Mouse (Mus musculus): ENCODE data around the gene 9930104L06Rik. TPM values are rescaled to one million over a fixed set of nuclear protein-coding genes. Genes with fewer than 3 reads are reported as not detected.

Gene 9930104L06Rik
- total and polyA plus RNA-seq, 3 experiments, result 12.3 to 15.9 (median 14.8) TPM

DNA sequence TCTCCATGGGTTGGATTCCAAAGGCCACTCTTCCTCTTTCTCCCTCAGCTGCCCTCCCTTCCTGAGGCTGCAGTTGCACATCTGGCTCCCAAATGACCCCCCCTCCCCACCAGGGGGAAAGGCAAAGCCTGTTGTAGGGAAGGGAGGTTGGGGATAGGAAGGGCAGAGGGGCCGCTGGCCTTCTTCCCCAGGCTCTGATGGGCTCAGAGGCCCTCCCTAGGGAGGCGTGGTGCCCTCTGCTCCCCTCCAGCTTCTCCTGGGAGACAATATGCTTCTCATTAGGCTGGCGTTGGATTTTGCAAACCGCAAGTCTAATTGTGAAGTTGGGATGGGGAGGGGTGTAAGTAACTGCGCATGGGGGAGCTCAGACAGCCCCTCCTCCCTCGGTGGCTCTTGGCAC lies 31.9 kb downstream of the 9930104L06Rik start:
- no peaks in the 10 kb centered on the region for H3K79me2 ChIP-seq (replicated peaks; ENCODE audit: control insufficient read depth, extremely low read depth, insufficient read depth, poor library complexity, severe bottlenecking)
- in situ Hi-C loops (cut with MboI; ENCODE audit: low pct_ligation_motif_present, low pct_unique_long_range_greater_than_20kb, low sequenced_read_pairs), result no loop called here
- peaks cover 0 to 3% of the 10 kb centered on the region in 2 experiments; a peak in 1 of 4 replicates for H3K4me1 ChIP-seq (ENCODE audit: control insufficient read depth in 1 of 2, insufficient read depth in 2 of 2)
- peaks cover 4% of the 10 kb centered on the region for H3K9me3 ChIP-seq (replicated peaks; ENCODE audit: low read length)
- no peak for DNase-seq (ENCODE audit: extremely low read depth)
- no peak overlapping the region for H3K4me3 ChIP-seq (replicated peaks in 1 of 3; ENCODE audit: low read depth in 2 of 3, low read length in 2 of 3, poor library complexity in 1 of 3)
- no peak overlapping the region for H3K4me2 ChIP-seq (ENCODE audit: insufficient read depth, low read depth, poor library complexity, severe bottlenecking)
- H3K36me3 ChIP-seq (replicated peaks in 1 of 2; ENCODE audit: control insufficient read depth in 1 of 2, insufficient read depth in 1 of 2, low read length in 1 of 2), result no peaks in the 10 kb centered on the region
- TF ChIP-seq BHLHE40 (IDR thresholded peaks at IDR 0.05; ENCODE audit: low read depth, low read length) (no peak), NELFE (IDR thresholded peaks at IDR 0.05; ENCODE audit: low read depth, low read length) (no peak)
- no peak overlapping the region for H3K27ac ChIP-seq (ENCODE audit: insufficient read depth, low read depth)
- dilution Hi-C loops (cut with MboI; ENCODE audit: extremely low pct_ligation_motif_present, extremely low pct_unique_long_range_greater_than_20kb, low sequenced_read_pairs), result loop anchor here (25.0 kb wide), 1 partner anchor 94 kb away; the partner anchor contains the start of genes Dnali1 and Snip1
- peaks cover 48% of the 10 kb centered on the region for H3K27me3 ChIP-seq (replicated peaks)
- H3K9ac ChIP-seq (ENCODE audit: insufficient read depth, low read depth), result no peak overlapping the region

DNA sequence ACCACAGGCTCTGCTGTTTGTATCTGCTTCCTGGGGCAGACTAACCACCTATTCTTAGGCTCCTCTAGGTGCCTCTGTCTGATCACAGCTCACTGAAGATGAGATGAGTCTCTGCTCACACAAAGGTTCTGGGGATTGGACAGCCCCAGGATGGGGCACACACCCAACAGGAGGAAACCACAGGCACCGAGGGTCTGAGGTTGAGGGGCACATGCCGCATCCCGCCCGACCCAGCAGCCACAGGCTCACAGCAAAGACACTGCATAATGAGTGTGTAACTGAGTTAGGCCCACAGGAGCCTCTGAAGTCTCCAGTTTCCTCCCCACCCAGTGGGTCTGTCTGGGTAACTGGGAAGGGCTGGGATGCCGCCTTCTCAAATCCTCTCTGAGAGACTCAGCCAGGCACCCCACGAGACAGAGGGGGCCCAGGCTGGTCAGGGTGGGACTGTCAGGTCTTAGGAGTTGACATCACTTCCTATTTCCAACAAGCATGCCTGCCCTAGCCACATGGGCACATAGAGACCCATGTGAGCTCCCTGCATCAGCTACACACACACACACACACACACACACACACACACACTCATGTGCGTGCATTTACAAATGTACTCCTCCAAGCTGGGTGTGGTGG lies 32.5 kb downstream of the 9930104L06Rik start:
- H3K4me1 ChIP-seq (ENCODE audit: control insufficient read depth in 1 of 2, insufficient read depth in 2 of 2), result peaks cover 0 to 3% of the 10 kb centered on the region in 2 experiments; a peak in 1 of 4 replicates
- H3K9ac ChIP-seq (ENCODE audit: insufficient read depth, low read depth), result no peak overlapping the region
- TF ChIP-seq MAX (IDR thresholded peaks at IDR 0.05; ENCODE audit: low read length) (no peak), GABPA (IDR thresholded peaks at IDR 0.05; ENCODE audit: insufficient replicate concordance, low read depth, low read length) (no peak), BHLHE40 (IDR thresholded peaks at IDR 0.05; ENCODE audit: low read depth, low read length) (no peak), MAFK (IDR thresholded peaks at IDR 0.05; ENCODE audit: insufficient replicate concordance, low read length) (no peak), CTCF (conservative IDR thresholded peaks at IDR 0.05 in 1 of 2, IDR thresholded peaks at IDR 0.05 in 1 of 2; ENCODE audit: low read depth in 2 of 2, low read length in 2 of 2) (no peak), MEF2A (IDR thresholded peaks at IDR 0.05; ENCODE audit: borderline replicate concordance, low read depth, low read length) (no peak), ELF1 (IDR thresholded peaks at IDR 0.05; ENCODE audit: low read depth, low read length) (no peak), JUND (conservative IDR thresholded peaks at IDR 0.05; ENCODE audit: low read depth, low read length) (no peak), ZKSCAN1 (IDR thresholded peaks at IDR 0.05; ENCODE audit: borderline replicate concordance, low read depth, low read length) (no peak), SIN3A (IDR thresholded peaks at IDR 0.05; ENCODE audit: low read length) (no peak), KAT2A (IDR thresholded peaks at IDR 0.05; ENCODE audit: insufficient replicate concordance, low read length) (no peak), MYC (IDR thresholded peaks at IDR 0.05; ENCODE audit: low read depth, low read length) (no peak), USF1 (IDR thresholded peaks at IDR 0.05; ENCODE audit: low read depth, low read length) (no peak), CHD1 (IDR thresholded peaks at IDR 0.05; ENCODE audit: low read depth, low read length) (no peak)
- dilution Hi-C loops (cut with MboI; ENCODE audit: extremely low pct_ligation_motif_present, extremely low pct_unique_long_range_greater_than_20kb, low sequenced_read_pairs) (loop anchor here (25.0 kb wide), 1 partner anchor 93 kb away; the partner anchor contains the start of genes Dnali1 and Snip1), in situ Hi-C loops (cut with MboI; ENCODE audit: low pct_ligation_motif_present, low pct_unique_long_range_greater_than_20kb, low sequenced_read_pairs) (no loop called here)
- no peaks in the 10 kb centered on the region for H3K36me3 ChIP-seq (replicated peaks in 1 of 2; ENCODE audit: control insufficient read depth in 1 of 2, insufficient read depth in 1 of 2, low read length in 1 of 2)
- no peaks in the 10 kb centered on the region for H3K79me2 ChIP-seq (replicated peaks; ENCODE audit: control insufficient read depth, extremely low read depth, insufficient read depth, poor library complexity, severe bottlenecking)
- no peak for DNase-seq (ENCODE audit: extremely low read depth)
- no peaks in the 10 kb centered on the region for H3K9me3 ChIP-seq (replicated peaks; ENCODE audit: low read length)
- no peak overlapping the region for H3K4me3 ChIP-seq (replicated peaks in 1 of 3; ENCODE audit: low read depth in 2 of 3, low read length in 2 of 3, poor library complexity in 1 of 3)
- no peak overlapping the region for H3K4me2 ChIP-seq (ENCODE audit: insufficient read depth, low read depth, poor library complexity, severe bottlenecking)
- H3K27ac ChIP-seq (ENCODE audit: insufficient read depth, low read depth), result no peak overlapping the region
- H3K27me3 ChIP-seq (replicated peaks), result peaks cover 48% of the 10 kb centered on the region

All from CH12.LX (cell line).